Mouse (Mus musculus): ENCODE data around the gene Mapkapk2.

- TF ChIP-seq CTCF (IDR thresholded peaks at IDR 0.05; ENCODE audit: low read depth, low read length) (no peak), POLR2A (IDR thresholded peaks at IDR 0.05; ENCODE audit: borderline replicate concordance, low read depth, low read length) (no peak)
Measured at GRCm38 (mm10) chr1:131021900-131022590, 75.6 kb downstream of the Mapkapk2 start.

Measured in bone marrow macrophage, adult 2 months (primary cell).